Mouse (Mus musculus): ENCODE results near the gene Gm20696. TPM values are rescaled to one million over a fixed set of nuclear protein-coding genes. Genes with fewer than 3 reads are reported as not detected.

The Gm20696 gene
- total RNA-seq, 2 experiments from 2014 or later = 2.9 to 5.0 TPM

DNA sequence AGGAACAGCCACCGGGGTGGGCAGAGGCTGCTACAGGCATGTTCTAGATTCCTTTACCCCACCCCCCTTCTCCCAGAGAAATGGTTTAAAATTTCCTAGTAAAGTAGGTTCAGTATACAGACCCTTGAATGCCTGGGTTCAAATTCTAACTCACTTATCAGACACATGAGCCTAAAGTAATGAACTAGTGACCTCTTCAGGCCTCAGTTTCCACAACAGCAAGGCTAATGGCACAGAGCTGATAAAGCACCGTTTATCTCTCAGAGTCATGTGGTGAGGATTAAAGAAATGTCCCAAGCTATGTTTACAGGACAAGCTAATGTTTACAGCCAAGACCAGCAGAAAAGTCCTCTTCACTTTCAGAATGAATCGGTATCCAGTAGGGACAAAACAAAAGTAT is 173.7 kb downstream of the Gm20696 start:
- ATAC-seq (replicated peaks; ENCODE audit: low FRiP score, poor library complexity, severe bottlenecking) = no peak

GRCm38 (mm10) chr6:99491979-99492544 is 174.5 kb downstream of the Gm20696 start:
- ATAC-seq (replicated peaks; ENCODE audit: low FRiP score, poor library complexity, severe bottlenecking) = no peak

GRCm38 (mm10) chr6:99491146-99491545 is 175.5 kb downstream of the Gm20696 start:
- no peak for ATAC-seq (replicated peaks; ENCODE audit: low FRiP score, poor library complexity, severe bottlenecking)

DNA sequence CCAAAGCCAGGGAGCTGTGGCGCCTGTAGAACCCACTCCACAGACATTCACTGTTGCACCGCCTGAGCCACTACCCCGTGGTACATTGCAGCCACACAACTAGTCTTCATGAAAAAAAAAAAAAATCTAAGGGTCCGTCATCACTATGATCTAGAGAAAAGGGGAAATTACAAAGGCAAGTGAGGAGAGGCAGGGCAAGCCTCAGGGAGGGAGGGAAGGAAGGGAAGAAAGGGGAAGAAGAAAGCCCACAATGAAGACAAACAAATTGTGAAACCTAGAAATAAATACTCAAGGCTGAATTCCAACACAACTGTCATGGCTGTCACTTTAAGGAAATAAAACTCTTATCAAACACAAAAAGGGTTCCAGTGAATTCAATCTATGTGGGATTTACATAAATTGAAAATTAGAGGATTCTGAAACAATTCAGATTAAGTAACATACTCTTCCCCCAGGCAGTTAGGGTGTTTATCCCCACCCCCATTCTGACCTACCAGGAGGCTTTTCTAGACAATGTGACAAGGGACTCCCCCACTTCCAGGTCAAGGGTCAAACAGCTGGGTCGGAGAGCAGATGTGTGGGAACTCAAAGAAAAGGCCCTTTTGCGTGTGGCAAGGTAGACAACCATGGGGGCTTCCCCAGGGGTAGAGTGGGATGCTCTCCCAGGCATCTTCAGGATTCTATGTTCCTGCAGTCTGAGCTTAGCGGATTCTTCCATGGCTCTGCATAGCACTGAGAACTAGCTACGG is 176.5 kb downstream of the Gm20696 start:
- no peak for ATAC-seq (replicated peaks; ENCODE audit: low FRiP score, poor library complexity, severe bottlenecking)

DNA sequence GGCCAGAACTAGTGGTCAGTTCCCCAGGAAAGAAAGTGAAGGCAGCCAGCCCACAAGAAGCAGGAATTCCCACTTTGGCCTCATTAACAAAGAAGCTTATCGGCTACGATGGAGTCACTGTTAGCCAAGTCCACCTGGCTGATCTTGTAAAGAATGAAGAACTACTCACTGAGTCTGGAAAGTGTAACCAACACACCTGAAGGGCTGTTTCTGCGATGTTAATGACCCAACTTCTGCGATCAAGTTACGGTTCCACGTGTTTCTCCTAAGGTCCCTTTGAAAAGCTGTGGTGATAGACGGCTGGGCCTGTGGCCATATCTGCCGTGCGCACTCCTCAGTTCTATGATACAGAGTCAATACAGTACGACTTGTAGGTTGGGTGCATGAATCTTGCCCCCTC is 177.2 kb downstream of the Gm20696 start:
- no peak for ATAC-seq (replicated peaks; ENCODE audit: low FRiP score, poor library complexity, severe bottlenecking)

GRCm38 (mm10) chr6:99485884-99486640 is 180.5 kb downstream of the Gm20696 start:
- no peak for ATAC-seq (replicated peaks; ENCODE audit: low FRiP score, poor library complexity, severe bottlenecking)

- ATAC-seq (replicated peaks; ENCODE audit: low FRiP score, poor library complexity, severe bottlenecking) = no peak
Measured at GRCm38 (mm10) chr6:99485217-99485883, 181.2 kb downstream of the Gm20696 start.

DNA sequence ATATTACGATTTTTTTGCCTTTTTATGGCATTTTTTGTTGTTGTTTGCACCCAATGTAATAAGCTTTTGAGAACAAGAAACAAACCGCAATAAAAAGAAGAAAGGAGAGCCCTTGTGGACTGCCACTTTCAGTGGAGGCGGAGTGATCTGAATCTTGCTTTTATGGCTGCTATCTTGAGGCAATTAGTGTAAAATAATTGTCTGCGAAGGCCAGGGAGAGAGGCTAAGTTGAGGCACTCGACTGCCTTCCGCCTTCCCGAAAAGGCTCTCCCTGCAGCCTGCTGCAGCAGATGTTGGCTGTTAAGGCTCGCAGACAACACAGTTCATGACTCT is 181.7 kb downstream of the Gm20696 start:
- no peak for ATAC-seq (replicated peaks; ENCODE audit: low FRiP score, poor library complexity, severe bottlenecking)

- ATAC-seq (replicated peaks; ENCODE audit: low FRiP score, poor library complexity, severe bottlenecking) = no peak
Measured at GRCm38 (mm10) chr6:99484197-99484725, 182.3 kb downstream of the Gm20696 start.

GRCm38 (mm10) chr6:99483556-99483955 is 183.0 kb downstream of the Gm20696 start:
- ATAC-seq (replicated peaks; ENCODE audit: low FRiP score, poor library complexity, severe bottlenecking) = no peak

DNA sequence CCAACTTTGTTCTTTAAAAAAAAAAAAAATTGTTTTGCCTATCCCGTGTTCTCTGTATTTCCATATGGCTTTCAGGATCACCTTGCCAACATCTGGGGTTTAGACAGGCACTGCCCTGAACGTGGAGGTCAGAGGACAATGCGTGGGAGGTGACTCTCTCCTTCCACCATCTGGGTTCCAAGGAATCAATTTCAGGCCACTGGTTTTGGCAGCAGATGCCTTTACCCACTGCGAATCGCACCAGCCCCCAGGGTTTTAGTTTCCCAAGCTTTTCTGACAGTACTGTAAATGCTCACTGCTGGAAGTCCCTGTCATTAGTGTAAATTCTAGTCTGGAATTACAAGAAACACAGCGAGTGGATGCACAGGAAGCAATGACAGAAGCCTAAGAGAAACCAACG is 185.0 kb downstream of the Gm20696 start:
- ATAC-seq (replicated peaks; ENCODE audit: low FRiP score, poor library complexity, severe bottlenecking) = no peak

DNA sequence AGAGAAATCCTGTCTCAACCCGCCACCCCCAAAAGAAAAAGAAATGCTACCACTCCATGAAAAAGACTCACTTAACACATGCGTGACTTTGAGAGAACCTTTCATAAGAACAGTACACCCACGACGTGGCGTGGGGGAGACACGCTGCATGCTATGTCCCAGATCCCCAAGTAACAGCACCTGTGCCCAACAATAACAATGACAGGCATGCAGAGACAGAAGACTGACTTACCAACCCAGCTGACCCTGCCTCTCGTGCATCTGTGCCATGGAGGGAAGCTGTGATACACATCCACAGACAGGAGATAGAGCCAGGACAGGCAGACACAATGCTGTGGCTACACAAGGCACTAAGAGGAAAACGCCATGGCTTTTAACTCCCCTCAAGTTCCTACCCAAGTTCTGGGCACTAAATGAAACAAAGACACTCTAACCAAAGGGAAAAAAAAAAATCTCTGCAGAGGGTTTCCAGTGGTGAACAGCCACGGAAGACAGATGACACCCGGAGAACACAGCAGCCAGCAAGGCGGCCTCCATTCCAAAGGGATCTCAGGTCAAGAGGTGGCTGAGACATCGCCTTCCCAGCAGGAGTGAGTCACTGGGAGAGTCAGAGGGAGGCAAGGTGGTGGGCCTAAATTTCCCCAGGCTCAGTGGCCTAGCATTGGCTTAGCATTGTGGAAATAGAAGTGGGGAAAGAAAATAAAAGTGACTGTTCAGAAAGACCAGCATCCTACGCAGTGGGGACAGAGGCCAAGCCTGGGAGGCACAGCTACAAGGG is 187.5 kb downstream of the Gm20696 start:
- ATAC-seq (replicated peaks; ENCODE audit: low FRiP score, poor library complexity, severe bottlenecking) = no peak

DNA sequence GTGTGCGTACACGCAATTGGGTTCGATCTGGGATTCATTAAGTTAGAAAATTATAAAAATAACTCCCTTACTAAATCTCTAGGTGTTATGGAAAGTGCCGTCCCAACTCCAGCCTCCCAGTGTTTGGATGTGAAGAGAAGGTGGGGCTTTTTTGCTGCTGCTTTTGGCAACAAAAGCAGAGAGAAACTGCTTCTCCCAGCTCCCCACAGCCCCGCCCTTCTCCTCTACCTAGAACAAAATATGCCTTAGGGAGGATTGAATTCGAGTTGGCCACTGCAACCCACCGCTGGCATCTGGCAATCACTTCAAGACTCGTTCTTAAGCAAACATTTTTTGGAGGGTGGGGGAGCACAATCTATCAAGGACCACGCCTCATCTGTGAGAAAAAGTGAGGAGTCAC is 191.6 kb downstream of the Gm20696 start:
- no peak for ATAC-seq (replicated peaks; ENCODE audit: low FRiP score, poor library complexity, severe bottlenecking)

- no peak for ATAC-seq (replicated peaks; ENCODE audit: low FRiP score, poor library complexity, severe bottlenecking)
Measured at GRCm38 (mm10) chr6:99470906-99471305, 195.7 kb downstream of the Gm20696 start.

DNA sequence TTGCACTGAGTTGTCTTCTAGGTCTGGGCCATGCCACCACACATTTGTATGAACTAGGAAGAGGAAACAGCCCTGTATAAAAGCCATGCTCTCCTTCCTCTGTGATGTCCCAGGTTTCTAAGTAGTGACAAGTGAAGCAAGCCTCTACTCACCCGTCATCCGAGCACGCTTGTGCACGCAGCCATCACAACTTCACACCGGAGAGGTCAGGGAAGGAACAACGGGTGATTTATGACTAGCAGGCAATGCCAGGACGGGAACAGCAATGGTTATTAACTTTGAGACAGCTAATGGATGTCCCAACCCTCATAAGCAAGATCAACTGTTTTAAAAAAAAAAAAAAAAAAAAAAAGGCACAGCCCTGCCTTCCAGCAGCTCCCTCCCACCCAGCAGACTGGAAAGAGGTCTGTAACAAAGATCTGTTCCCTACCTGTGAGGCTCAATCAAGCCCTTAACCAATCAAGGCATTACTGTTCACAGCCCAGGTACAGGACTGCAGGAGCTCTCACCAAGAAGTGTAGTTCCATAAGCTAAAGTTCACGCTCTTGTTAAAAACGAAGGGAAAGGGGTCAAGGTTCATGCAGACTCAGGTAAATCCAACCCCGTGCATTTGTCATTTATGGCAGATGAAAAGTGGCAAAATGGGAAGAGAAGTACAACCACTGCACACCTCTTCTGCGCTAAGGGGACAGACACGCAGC is 197.3 kb downstream of the Gm20696 start:
- ATAC-seq (replicated peaks; ENCODE audit: low FRiP score, poor library complexity, severe bottlenecking) = no peak

- ATAC-seq (replicated peaks; ENCODE audit: low FRiP score, poor library complexity, severe bottlenecking) = no peak
Measured at GRCm38 (mm10) chr6:99467831-99468230, 198.8 kb downstream of the Gm20696 start.

GRCm38 (mm10) chr6:99467109-99467508 is 199.5 kb downstream of the Gm20696 start:
- no peak for ATAC-seq (replicated peaks; ENCODE audit: low FRiP score, poor library complexity, severe bottlenecking)

- ATAC-seq (replicated peaks; ENCODE audit: low FRiP score, poor library complexity, severe bottlenecking) = no peak
Measured at GRCm38 (mm10) chr6:99466354-99466753, 200.2 kb downstream of the Gm20696 start.

DNA sequence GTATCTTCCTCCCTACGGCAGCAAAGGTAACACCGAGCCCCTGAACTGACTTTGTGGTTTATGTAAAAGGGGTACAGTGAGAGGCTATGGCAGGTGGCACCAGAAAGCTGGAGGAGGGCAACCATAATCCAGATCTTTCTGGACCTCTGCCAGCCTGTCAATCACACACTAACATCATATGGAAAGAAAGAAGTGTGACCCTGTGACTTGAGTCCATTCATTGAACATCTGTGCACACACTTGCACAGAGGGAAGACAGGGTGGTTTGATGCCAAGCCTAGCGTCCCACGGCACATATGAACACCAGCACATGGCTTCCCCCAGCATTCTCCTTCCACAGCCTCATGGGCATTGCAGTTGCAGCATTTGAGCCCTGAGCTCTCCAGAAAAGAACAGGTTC is 202.1 kb downstream of the Gm20696 start:
- ATAC-seq (replicated peaks; ENCODE audit: low FRiP score, poor library complexity, severe bottlenecking) = no peak

Measured in erythroid progenitor cell, adult 5-6 weeks (primary cell).